Mouse (Mus musculus): ENCODE measurements around the gene Olfr1302.

The Olfr1302 gene

GRCm38 (mm10) chr2:111777129-111777528, at the start of gene Olfr1302:
TSS of gene Olfr1302 (plus strand) at chr2:111777429.
- DNase-seq = no peak

- no peak for DNase-seq
These were observed 26.5 kb upstream of the Olfr1302 start, which contains the start of gene Olfr1301 for GRCm38 (mm10) chr2:111750706-111751105. TSS of gene Olfr1301 (plus strand) at chr2:111751006.

DNA sequence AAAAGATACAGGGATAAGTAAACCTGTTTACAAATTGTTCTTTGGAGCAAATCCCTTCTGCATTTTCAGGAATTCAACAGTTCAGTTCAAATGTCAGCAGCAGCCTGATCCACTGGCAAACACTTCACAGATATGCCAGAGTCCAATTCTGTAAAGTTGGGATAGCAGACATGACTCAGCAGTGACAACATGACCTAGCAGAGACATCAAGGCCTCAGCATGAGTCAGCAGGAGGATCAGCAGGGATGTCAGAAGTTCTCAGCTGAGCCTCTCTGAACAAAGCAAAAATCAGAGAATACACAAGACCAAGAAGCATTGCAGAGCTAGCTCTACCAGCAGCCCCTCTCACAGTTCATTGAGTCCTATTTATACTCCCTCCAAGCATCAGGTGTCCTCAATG, 35.7 kb downstream of the Olfr1302 start:
- no peak for DNase-seq

GRCm38 (mm10) chr2:111820240-111820639, 43.0 kb downstream of the Olfr1302 start, which contains the start of gene Olfr1303:
TSS of gene Olfr1303 (minus strand) at chr2:111820340.
- DNase-seq = no peak

Measured in cerebellum, adult 9-11 months (tissue).